Mouse (Mus musculus): ENCODE data around the gene Cpd.

- no peak for TF ChIP-seq CTCF (IDR thresholded peaks at IDR 0.05; ENCODE audit: low read depth, low read length)
- TF ChIP-seq POLR2A (IDR thresholded peaks at IDR 0.05; ENCODE audit: extremely low read depth, insufficient read depth, low read length) = no peak
Observed at GRCm38 (mm10) chr11:76803266-76803665, 43.6 kb downstream of the Cpd start.
